Mouse (Mus musculus): ENCODE measurements around the gene Ubb. TPM values are rescaled to one million over a fixed set of nuclear protein-coding genes. Genes with fewer than 3 reads are reported as not detected.

Gene Ubb
- polyA plus RNA-seq, 1 experiment, result 4,191 TPM

DNA sequence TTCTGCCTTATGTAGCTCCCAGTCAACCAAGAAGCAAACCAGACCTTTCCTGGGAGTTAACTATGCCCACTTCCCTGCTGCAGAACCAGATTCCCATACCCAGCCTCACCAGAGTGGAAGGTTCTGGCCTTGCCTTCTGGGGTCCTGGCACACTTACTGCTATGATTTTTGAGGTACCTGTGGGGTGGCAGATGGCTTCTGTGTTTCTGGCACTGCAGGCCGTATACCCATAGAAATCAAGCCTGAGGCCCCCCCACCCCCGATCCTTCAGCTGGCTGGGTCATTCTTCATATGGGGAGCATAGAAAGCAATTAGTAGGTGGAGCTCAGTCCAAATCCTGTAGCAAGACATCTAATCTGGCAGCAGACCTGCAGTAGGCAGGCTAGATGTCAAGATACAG is 40.1 kb downstream of the Ubb start:
- TF ChIP-seq CTCF (IDR thresholded peaks at IDR 0.05; ENCODE audit: borderline replicate concordance, extremely low read depth, insufficient read depth, insufficient read length), result no peak
- no peak for TF ChIP-seq POLR2A (IDR thresholded peaks at IDR 0.05; ENCODE audit: borderline replicate concordance, extremely low read depth, insufficient read depth, insufficient read length, poor library complexity, severe bottlenecking)
- DNase-seq (ENCODE audit: low read depth), result no peak

GRCm38 (mm10) chr11:62591904-62592575 is 41.1 kb downstream of the Ubb start:
- DNase-seq (ENCODE audit: low read depth), result no peak
- TF ChIP-seq CTCF (IDR thresholded peaks at IDR 0.05; ENCODE audit: borderline replicate concordance, extremely low read depth, insufficient read depth, insufficient read length) (no peak), POLR2A (IDR thresholded peaks at IDR 0.05; ENCODE audit: borderline replicate concordance, extremely low read depth, insufficient read depth, insufficient read length, poor library complexity, severe bottlenecking) (no peak)

DNA sequence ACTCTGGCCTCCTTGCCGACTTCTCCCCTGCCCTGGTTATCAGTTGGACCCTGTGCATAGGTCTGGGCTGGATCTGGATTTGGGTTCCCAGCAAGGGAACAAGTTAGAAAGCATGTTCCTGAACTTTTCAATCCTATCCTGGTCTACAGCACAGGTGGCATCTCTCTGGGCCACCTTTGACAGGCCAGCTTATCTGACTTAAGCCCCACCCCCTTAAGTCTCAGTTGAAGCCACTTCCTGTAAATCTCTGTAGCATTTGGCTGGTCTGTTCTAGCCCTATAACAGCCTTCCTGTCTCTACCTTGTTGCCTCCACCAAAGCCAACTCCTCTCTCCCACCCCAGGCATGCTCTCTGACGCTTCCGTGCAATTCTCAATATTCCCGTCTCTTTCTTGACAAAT is 47.6 kb downstream of the Ubb start:
- no peak for DNase-seq (ENCODE audit: low read depth)
- TF ChIP-seq POLR2A (IDR thresholded peaks at IDR 0.05; ENCODE audit: borderline replicate concordance, extremely low read depth, insufficient read depth, insufficient read length, poor library complexity, severe bottlenecking), result no peak
- TF ChIP-seq CTCF (IDR thresholded peaks at IDR 0.05; ENCODE audit: borderline replicate concordance, extremely low read depth, insufficient read depth, insufficient read length), result no peak

- DNase-seq (ENCODE audit: low read depth), result no peak
- TF ChIP-seq POLR2A (IDR thresholded peaks at IDR 0.05; ENCODE audit: borderline replicate concordance, extremely low read depth, insufficient read depth, insufficient read length, poor library complexity, severe bottlenecking) (no peak), CTCF (IDR thresholded peaks at IDR 0.05; ENCODE audit: borderline replicate concordance, extremely low read depth, insufficient read depth, insufficient read length) (no peak)
These were observed 51.0 kb downstream of the Ubb start for GRCm38 (mm10) chr11:62601732-62602618.

Other genes starting within 250 kb of the Ubb start
- gene Pigl, start 92.7 kb upstream of the Ubb start, polyA plus RNA-seq (2012; rRNA removed), result 6.8 and 8.2 TPM in 2 replicates
- gene Ncor1, start 92.6 kb upstream of the Ubb start, polyA plus RNA-seq (2012; rRNA removed), result 132 and 164 TPM in 2 replicates
- gene Cenpv, start 11.9 kb upstream of the Ubb start, polyA plus RNA-seq (2012; rRNA removed), result 112 and 180 TPM in 2 replicates
- 20.5 and 26.3 TPM in 2 replicates for gene Trpv2, start 23.3 kb downstream of the Ubb start, polyA plus RNA-seq (2012; rRNA removed)
- 19.9 and 23.4 TPM in 2 replicates for gene Lrrc75a, start 97.4 kb downstream of the Ubb start, polyA plus RNA-seq (2012; rRNA removed)
- gene Mmgt2, start 97.5 kb downstream of the Ubb start, polyA plus RNA-seq (2012; rRNA removed), result 29.0 and 35.4 TPM in 2 replicates
- gene Zfp287, start 180.7 kb downstream of the Ubb start, polyA plus RNA-seq (2012; rRNA removed), result 14.4 and 16.2 TPM in 2 replicates
- not detected in 2 replicates for gene Gm10428, start 201.9 kb downstream of the Ubb start, polyA plus RNA-seq (2012; rRNA removed)
- 19.8 and 21.0 TPM in 2 replicates for gene Zfp286, start 238.3 kb downstream of the Ubb start, polyA plus RNA-seq (2012; rRNA removed)

Measured in brain, embryonic 14.5 days (tissue).